Mouse (Mus musculus): Measurements from ENCODE around the gene Drap1. TPM values are rescaled to one million over a fixed set of nuclear protein-coding genes. Genes with fewer than 3 reads are reported as not detected.
A peak's percentile ranks its signal among the peaks of the same experiment; 100 is the strongest.

Drap1 gene
- total RNA-seq, 1 experiment from 2014 or later = 91.6 TPM

- no peak for ATAC-seq (ENCODE audit: extremely low read depth, insufficient number of reproducible peaks, low FRiP score, poor library complexity, severe bottlenecking)
Measured at GRCm38 (mm10) chr19:5455037-5455436, 30.3 kb upstream of the Drap1 start.

GRCm38 (mm10) chr19:5451766-5452165 is 27.0 kb upstream of the Drap1 start:
- ATAC-seq (ENCODE audit: extremely low read depth, insufficient number of reproducible peaks, low FRiP score, poor library complexity, severe bottlenecking) = no peak

DNA sequence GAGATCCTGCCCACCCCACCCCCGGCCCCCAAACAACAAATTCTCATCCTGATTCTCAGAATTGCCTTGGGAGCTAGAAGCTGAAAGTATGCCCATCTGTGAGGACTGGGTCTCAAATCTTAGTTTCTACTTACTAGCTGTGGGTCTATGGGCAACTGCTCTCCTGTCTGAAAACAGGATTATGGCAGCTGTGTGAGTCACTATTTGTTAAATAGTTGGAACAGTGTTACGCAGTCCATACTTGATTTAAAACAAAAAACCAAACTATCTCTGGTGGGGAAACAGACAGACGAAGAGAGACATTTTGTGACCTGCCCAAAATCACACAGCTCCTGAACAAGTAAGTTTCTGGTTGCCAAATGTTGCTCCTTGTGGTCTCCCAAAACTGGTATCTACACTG is 24.9 kb upstream of the Drap1 start:
- no peak for ATAC-seq (ENCODE audit: extremely low read depth, insufficient number of reproducible peaks, low FRiP score, poor library complexity, severe bottlenecking)

GRCm38 (mm10) chr19:5448354-5449150 is 23.8 kb upstream of the Drap1 start:
- peak; percentile 37 for ATAC-seq (ENCODE audit: extremely low read depth, insufficient number of reproducible peaks, low FRiP score, poor library complexity, severe bottlenecking)

GRCm38 (mm10) chr19:5447515-5448353 is 23.0 kb upstream of the Drap1 start, which contains the start of gene Fosl1:
Fosl1 (plus strand) TSS chr19:5447547.
- ATAC-seq (ENCODE audit: extremely low read depth, insufficient number of reproducible peaks, low FRiP score, poor library complexity, severe bottlenecking) = peak; percentile 72

DNA sequence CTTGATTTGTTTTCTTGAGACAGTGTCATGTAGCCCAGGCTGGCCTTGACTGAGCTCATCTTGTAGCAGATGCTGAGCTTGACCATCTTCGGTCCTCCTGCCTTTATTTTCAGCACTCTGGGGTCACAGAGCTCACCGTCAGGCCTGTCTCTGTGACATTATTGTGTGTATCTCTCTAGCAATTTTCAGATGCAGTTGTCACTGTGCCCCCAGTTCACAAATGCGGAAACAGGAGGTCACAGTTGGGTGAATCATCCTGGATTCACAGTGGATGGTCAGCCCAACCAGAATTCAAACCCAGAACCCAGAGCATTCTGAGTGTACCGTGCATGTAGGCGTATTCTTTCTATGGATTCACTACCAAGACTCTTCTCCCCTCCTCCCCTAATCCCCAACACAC is 21.0 kb upstream of the Drap1 start:
- no peak for ATAC-seq (ENCODE audit: extremely low read depth, insufficient number of reproducible peaks, low FRiP score, poor library complexity, severe bottlenecking)

DNA sequence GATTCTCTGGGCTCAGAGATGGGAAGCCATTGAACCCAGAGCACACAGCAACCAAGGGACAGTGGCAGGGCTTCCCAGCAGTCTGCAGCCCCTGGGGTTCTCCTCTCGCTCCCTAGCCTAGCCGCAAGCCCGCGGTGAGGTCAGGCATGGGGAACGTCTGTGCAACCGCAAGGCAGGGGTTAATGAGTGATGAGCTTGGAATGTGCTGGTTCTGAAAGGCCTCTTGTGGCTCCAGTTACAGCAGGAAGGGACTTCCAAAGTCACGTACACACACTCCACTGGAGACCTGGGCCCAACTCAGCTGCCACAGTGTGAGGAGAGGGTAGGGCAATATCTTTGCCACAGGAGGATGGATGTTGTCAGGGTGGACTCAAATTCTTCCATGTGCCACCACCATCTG is 20.2 kb upstream of the Drap1 start:
- ATAC-seq (ENCODE audit: extremely low read depth, insufficient number of reproducible peaks, low FRiP score, poor library complexity, severe bottlenecking) = no peak

DNA sequence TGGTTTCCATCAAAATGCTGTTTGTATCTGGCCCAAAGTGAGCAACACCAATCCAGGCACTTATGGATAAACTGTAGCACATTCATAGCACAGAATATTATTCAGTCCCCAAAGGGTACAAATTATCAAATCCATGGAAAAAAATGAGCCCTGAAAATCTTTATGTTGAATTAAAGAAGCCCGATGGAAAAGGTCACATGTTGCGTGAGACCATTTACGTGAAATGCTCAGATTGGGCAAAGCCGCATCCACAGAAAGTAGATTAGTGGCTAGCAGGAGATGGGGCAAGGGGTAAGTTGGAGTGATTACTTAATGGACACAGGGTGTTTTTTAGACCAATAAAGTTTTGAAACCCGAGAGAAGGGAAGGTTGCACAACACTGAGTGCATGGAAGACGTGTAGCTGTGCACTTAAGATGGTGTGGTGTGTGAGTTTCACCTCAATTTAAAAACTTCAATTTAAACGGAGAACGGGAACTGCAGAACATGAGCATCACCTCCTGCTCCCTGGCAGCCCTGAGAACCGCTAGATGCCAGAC is 19.7 kb upstream of the Drap1 start:
- no peak for ATAC-seq (ENCODE audit: extremely low read depth, insufficient number of reproducible peaks, low FRiP score, poor library complexity, severe bottlenecking)

GRCm38 (mm10) chr19:5433951-5434350 is 9.2 kb upstream of the Drap1 start:
- ATAC-seq (ENCODE audit: extremely low read depth, insufficient number of reproducible peaks, low FRiP score, poor library complexity, severe bottlenecking) = no peak

- peak; percentile 49 for ATAC-seq (ENCODE audit: extremely low read depth, insufficient number of reproducible peaks, low FRiP score, poor library complexity, severe bottlenecking)
Measured at GRCm38 (mm10) chr19:5432992-5433852, 8.4 kb upstream of the Drap1 start.

- no peak for ATAC-seq (ENCODE audit: extremely low read depth, insufficient number of reproducible peaks, low FRiP score, poor library complexity, severe bottlenecking)
Measured at GRCm38 (mm10) chr19:5431911-5432464, 7.2 kb upstream of the Drap1 start.

- no peak for ATAC-seq (ENCODE audit: extremely low read depth, insufficient number of reproducible peaks, low FRiP score, poor library complexity, severe bottlenecking)
Measured at GRCm38 (mm10) chr19:5430408-5430807, 5.6 kb upstream of the Drap1 start.

GRCm38 (mm10) chr19:5429806-5430205 is 5.0 kb upstream of the Drap1 start:
- ATAC-seq (ENCODE audit: extremely low read depth, insufficient number of reproducible peaks, low FRiP score, poor library complexity, severe bottlenecking) = no peak

DNA sequence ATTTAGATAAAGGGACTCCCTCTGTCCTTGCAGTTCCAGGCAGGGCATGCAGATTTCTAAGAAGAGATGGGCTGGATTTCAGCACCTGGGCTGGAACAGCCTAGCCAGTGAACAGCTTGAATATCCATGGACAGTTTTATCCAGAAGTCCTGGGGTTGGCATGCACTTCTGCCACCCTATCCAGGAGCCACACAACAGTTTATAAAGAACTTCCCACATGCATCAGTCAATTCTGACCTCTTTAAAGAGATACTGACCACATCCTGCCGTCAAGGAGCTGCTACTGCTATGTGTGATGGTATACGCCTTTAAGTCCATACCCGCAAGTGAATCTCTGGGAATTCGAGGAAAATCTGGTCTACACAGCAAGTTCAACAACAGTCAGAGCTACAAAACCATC is 4.4 kb upstream of the Drap1 start:
- ATAC-seq (ENCODE audit: extremely low read depth, insufficient number of reproducible peaks, low FRiP score, poor library complexity, severe bottlenecking) = no peak

GRCm38 (mm10) chr19:5428083-5428482 is 3.3 kb upstream of the Drap1 start:
- ATAC-seq (ENCODE audit: extremely low read depth, insufficient number of reproducible peaks, low FRiP score, poor library complexity, severe bottlenecking) = no peak

- ATAC-seq (ENCODE audit: extremely low read depth, insufficient number of reproducible peaks, low FRiP score, poor library complexity, severe bottlenecking) = no peak
Measured at GRCm38 (mm10) chr19:5426640-5427290, 2.0 kb upstream of the Drap1 start.

- ATAC-seq (ENCODE audit: extremely low read depth, insufficient number of reproducible peaks, low FRiP score, poor library complexity, severe bottlenecking) = no peak
Measured at GRCm38 (mm10) chr19:5425906-5426565, 1.3 kb upstream of the Drap1 start.
